Mouse (Mus musculus): ENCODE data around the gene Slc18b1. TPM values are rescaled to one million over a fixed set of nuclear protein-coding genes. Genes with fewer than 3 reads are reported as not detected.

Slc18b1 gene
- total and polyA plus RNA-seq, 3 experiments, result 5.8 to 9.2 (median 7.6) TPM

- H3K9ac ChIP-seq (ENCODE audit: low read depth, low read length), result no peak overlapping the region
- no peak for DNase-seq
- H3K27ac ChIP-seq, result no peak overlapping the region
- H3K36me3 ChIP-seq (ENCODE audit: control insufficient read depth, insufficient read depth, low read length), result no peaks in the 10 kb centered on the region
- H3K4me3 ChIP-seq, result no peak overlapping the region
- intact Hi-C loops (cut with DNase I), result no loop called here
- no peaks in the 10 kb centered on the region for H3K79me2 ChIP-seq (replicated peaks; ENCODE audit: control insufficient read depth, insufficient read depth, low read length)
- 84% methylated on average over 3 of the region's 3 CpGs for whole genome bisulfite sequencing
- no peaks in the 10 kb centered on the region for H3K27me3 ChIP-seq (ENCODE audit: control insufficient read depth, insufficient read depth, low read length)
- no peaks in the 10 kb centered on the region for H3K4me1 ChIP-seq (ENCODE audit: control insufficient read depth, insufficient read depth, low read length)
- TF ChIP-seq CTCF (IDR thresholded peaks at IDR 0.05), result no peak
- TF ChIP-seq POLR2A (IDR thresholded peaks at IDR 0.05; ENCODE audit: insufficient read depth, low read depth, low read length), result no peak
- TF ChIP-seq EP300 (IDR thresholded peaks at IDR 0.05; ENCODE audit: insufficient read depth, low read depth, low read length), result no peak
Measured at GRCm38 (mm10) chr10:23837115-23837514, 40.3 kb downstream of the Slc18b1 start.

GRCm38 (mm10) chr10:23838910-23839309 lies 42.1 kb downstream of the Slc18b1 start:
- Histone ChIP-seq H3K4me1 (ENCODE audit: control insufficient read depth, insufficient read depth, low read length) (no peaks in the 10 kb centered on the region), H3K27ac (no peak overlapping the region), H3K79me2 (replicated peaks; ENCODE audit: control insufficient read depth, insufficient read depth, low read length) (no peaks in the 10 kb centered on the region), H3K4me3 (no peak overlapping the region), H3K36me3 (ENCODE audit: control insufficient read depth, insufficient read depth, low read length) (no peaks in the 10 kb centered on the region), H3K27me3 (ENCODE audit: control insufficient read depth, insufficient read depth, low read length) (no peaks in the 10 kb centered on the region), H3K9ac (ENCODE audit: low read depth, low read length) (no peak overlapping the region)
- TF ChIP-seq POLR2A (IDR thresholded peaks at IDR 0.05; ENCODE audit: insufficient read depth, low read depth, low read length), result no peak
- TF ChIP-seq CTCF (IDR thresholded peaks at IDR 0.05), result no peak
- TF ChIP-seq EP300 (IDR thresholded peaks at IDR 0.05; ENCODE audit: insufficient read depth, low read depth, low read length), result no peak
- intact Hi-C loops (cut with DNase I), result no loop called here
- no peak for DNase-seq
- WGBS, result 97% methylated on average over 3 of the region's 3 CpGs

GRCm38 (mm10) chr10:23839368-23839767 lies 42.6 kb downstream of the Slc18b1 start:
- no peak for DNase-seq
- TF ChIP-seq POLR2A (IDR thresholded peaks at IDR 0.05; ENCODE audit: insufficient read depth, low read depth, low read length), result no peak
- no peak for TF ChIP-seq EP300 (IDR thresholded peaks at IDR 0.05; ENCODE audit: insufficient read depth, low read depth, low read length)
- no peak for TF ChIP-seq CTCF (IDR thresholded peaks at IDR 0.05)
- Histone ChIP-seq H3K4me3 (no peak overlapping the region), H3K79me2 (replicated peaks; ENCODE audit: control insufficient read depth, insufficient read depth, low read length) (no peaks in the 10 kb centered on the region), H3K4me1 (ENCODE audit: control insufficient read depth, insufficient read depth, low read length) (no peaks in the 10 kb centered on the region), H3K9ac (ENCODE audit: low read depth, low read length) (no peak overlapping the region), H3K27me3 (ENCODE audit: control insufficient read depth, insufficient read depth, low read length) (no peaks in the 10 kb centered on the region), H3K27ac (no peak overlapping the region), H3K36me3 (ENCODE audit: control insufficient read depth, insufficient read depth, low read length) (no peaks in the 10 kb centered on the region)
- WGBS, result 50% methylated on average over 9 of the region's 9 CpGs
- intact Hi-C loops (cut with DNase I), result no loop called here

GRCm38 (mm10) chr10:23840496-23840895 lies 43.7 kb downstream of the Slc18b1 start:
- DNase-seq, result no peak
- no peak overlapping the region for H3K4me3 ChIP-seq
- H3K27me3 ChIP-seq (ENCODE audit: control insufficient read depth, insufficient read depth, low read length), result no peaks in the 10 kb centered on the region
- WGBS, result 70% methylated on average over 4 of the region's 4 CpGs
- intact Hi-C loops (cut with DNase I), result no loop called here
- H3K9ac ChIP-seq (ENCODE audit: low read depth, low read length), result no peak overlapping the region
- H3K36me3 ChIP-seq (ENCODE audit: control insufficient read depth, insufficient read depth, low read length), result no peaks in the 10 kb centered on the region
- no peak overlapping the region for H3K27ac ChIP-seq
- TF ChIP-seq EP300 (IDR thresholded peaks at IDR 0.05; ENCODE audit: insufficient read depth, low read depth, low read length) (no peak), POLR2A (IDR thresholded peaks at IDR 0.05; ENCODE audit: insufficient read depth, low read depth, low read length) (no peak), CTCF (IDR thresholded peaks at IDR 0.05) (no peak)
- no peaks in the 10 kb centered on the region for H3K4me1 ChIP-seq (ENCODE audit: control insufficient read depth, insufficient read depth, low read length)
- no peaks in the 10 kb centered on the region for H3K79me2 ChIP-seq (replicated peaks; ENCODE audit: control insufficient read depth, insufficient read depth, low read length)

- Histone ChIP-seq H3K9ac (ENCODE audit: low read depth, low read length) (no peak within 1 kb of the TSS), H3K4me1 (ENCODE audit: control insufficient read depth, insufficient read depth, low read length) (no peaks in the 10 kb centered on the region), H3K27ac (no peak within 1 kb of the TSS), H3K79me2 (replicated peaks; ENCODE audit: control insufficient read depth, insufficient read depth, low read length) (no peaks in the 10 kb centered on the region), H3K27me3 (ENCODE audit: control insufficient read depth, insufficient read depth, low read length) (no peaks in the 10 kb centered on the region), H3K36me3 (ENCODE audit: control insufficient read depth, insufficient read depth, low read length) (no peaks in the 10 kb centered on the region), H3K4me3 (no peak within 1 kb of the TSS)
- 61% methylated on average over 4 of the region's 4 CpGs for WGBS
- TF ChIP-seq POLR2A (IDR thresholded peaks at IDR 0.05; ENCODE audit: insufficient read depth, low read depth, low read length), result no peak
- TF ChIP-seq CTCF (IDR thresholded peaks at IDR 0.05), result no peak
- no peak for TF ChIP-seq EP300 (IDR thresholded peaks at IDR 0.05; ENCODE audit: insufficient read depth, low read depth, low read length)
- intact Hi-C loops (cut with DNase I), result no loop called here
- DNase-seq, result no peak
Measured at GRCm38 (mm10) chr10:23851228-23851912, 54.6 kb downstream of the Slc18b1 start, which contains the start of gene Vnn3. Gene Vnn3, plus strand, starts transcription at chr10:23851462.

- TF ChIP-seq CTCF (IDR thresholded peaks at IDR 0.05) (no peak), POLR2A (IDR thresholded peaks at IDR 0.05; ENCODE audit: insufficient read depth, low read depth, low read length) (no peak), EP300 (IDR thresholded peaks at IDR 0.05; ENCODE audit: insufficient read depth, low read depth, low read length) (no peak)
- no peak for DNase-seq
- Histone ChIP-seq H3K9ac (ENCODE audit: low read depth, low read length) (no peak overlapping the region), H3K27me3 (ENCODE audit: control insufficient read depth, insufficient read depth, low read length) (no peaks in the 10 kb centered on the region), H3K79me2 (replicated peaks; ENCODE audit: control insufficient read depth, insufficient read depth, low read length) (no peaks in the 10 kb centered on the region), H3K4me3 (no peak overlapping the region), H3K4me1 (ENCODE audit: control insufficient read depth, insufficient read depth, low read length) (no peaks in the 10 kb centered on the region), H3K27ac (no peak overlapping the region), H3K36me3 (ENCODE audit: control insufficient read depth, insufficient read depth, low read length) (no peaks in the 10 kb centered on the region)
- intact Hi-C loops (cut with DNase I), result no loop called here
- 76% methylated on average over 2 of the region's 2 CpGs for WGBS
Measured at GRCm38 (mm10) chr10:23852096-23852495, 55.3 kb downstream of the Slc18b1 start.
